Mouse (Mus musculus) heart, adult 9 months (tissue): ENCODE results near the gene Ccdc89.

Source experiments
- DNase-seq, 2 experiments: peaks; one replicate each; pipeline ENCODE4 v3.0.0; 2022; ENCODE audit warnings: low spot score in 2 of 2

The Ccdc89 gene

GRCm38 (mm10) chr7:90426020-90427001 is at the start of gene Ccdc89:
Gene Ccdc89, plus strand, starts transcription at chr7:90426577.
- peak; percentile 88 to 90 for DNase-seq

- no peak for DNase-seq
These were observed 42.0 kb upstream of the Ccdc89 start for GRCm38 (mm10) chr7:90384411-90384810.

- DNase-seq: peak in 1 of 2 experiments; percentile 24
These were observed 39.4 kb upstream of the Ccdc89 start for GRCm38 (mm10) chr7:90386885-90387459.

GRCm38 (mm10) chr7:90389765-90390164 is 36.6 kb upstream of the Ccdc89 start:
- DNase-seq: no peak

- DNase-seq: no peak
These were observed 31.3 kb upstream of the Ccdc89 start for GRCm38 (mm10) chr7:90395073-90395472.

GRCm38 (mm10) chr7:90395928-90396327 is 30.4 kb upstream of the Ccdc89 start:
- no peak for DNase-seq

- DNase-seq: peak; percentile 24 to 43
These were observed 16.4 kb upstream of the Ccdc89 start for GRCm38 (mm10) chr7:90409934-90410333.

GRCm38 (mm10) chr7:90427006-90427405 is 629 bp downstream of the Ccdc89 start:
- peak in 1 of 2 experiments; percentile 27 for DNase-seq

- DNase-seq: no peak
These were observed 5.8 kb downstream of the Ccdc89 start for GRCm38 (mm10) chr7:90432221-90432620.

- DNase-seq: no peak
These were observed 13.7 kb downstream of the Ccdc89 start for GRCm38 (mm10) chr7:90440044-90440443.

GRCm38 (mm10) chr7:90442070-90442469 is 15.7 kb downstream of the Ccdc89 start:
- DNase-seq: peak in 1 of 2 experiments; percentile 28

GRCm38 (mm10) chr7:90442518-90443080 is 16.2 kb downstream of the Ccdc89 start, which contains the start of gene Crebzf:
Gene Crebzf, plus strand, starts transcription at chr7:90442729.
- peak; percentile 97 for DNase-seq

GRCm38 (mm10) chr7:90443101-90444091 is 17.0 kb downstream of the Ccdc89 start:
- peak; percentile 49 to 53 for DNase-seq

- DNase-seq: no peak
These were observed 17.8 kb downstream of the Ccdc89 start for GRCm38 (mm10) chr7:90444206-90444605.

- DNase-seq: no peak
These were observed 29.9 kb downstream of the Ccdc89 start for GRCm38 (mm10) chr7:90456149-90456844.

- DNase-seq: peak; percentile 89 to 91
These were observed 30.6 kb downstream of the Ccdc89 start, which contains the start of gene Tmem126a for GRCm38 (mm10) chr7:90456845-90457468. Gene Tmem126a, minus strand, starts transcription at chr7:90457229.

- DNase-seq: peak in 1 of 2 experiments; percentile 10
These were observed 31.1 kb downstream of the Ccdc89 start for GRCm38 (mm10) chr7:90457517-90457916.

GRCm38 (mm10) chr7:90460330-90460729 is 34.0 kb downstream of the Ccdc89 start:
- no peak for DNase-seq

- peak; percentile 10 to 36 for DNase-seq
These were observed 34.6 kb downstream of the Ccdc89 start for GRCm38 (mm10) chr7:90460930-90461329.

- no peak for DNase-seq
These were observed 35.1 kb downstream of the Ccdc89 start for GRCm38 (mm10) chr7:90461441-90461840.
